Mouse (Mus musculus) frontal cortex, postnatal 25 days (tissue): ENCODE measurements at regions not wholly inside any gene's neighbourhood (a gene's known extent, or its start where the extent isn't known, plus 50 kb on each side); places are given as distances from the start of the nearest gene placed in this dataset.

ENCODE experiments used
- DNase-seq, 2 experiments: peaks; one replicate each; pipeline ENCODE4 v3.0.0; 2022; ENCODE audit warnings: low spot score in 2 of 2

GRCm38 (mm10) chr6:81586441-81587117, 336.9 kb upstream of the Gcfc2 start:
- DNase-seq: no peak

- no peak for DNase-seq
Measured at GRCm38 (mm10) chr6:81589727-81590126, 333.7 kb upstream of the Gcfc2 start.

- DNase-seq: no peak
Measured at GRCm38 (mm10) chr6:81595926-81596325, 327.5 kb upstream of the Gcfc2 start.

DNA sequence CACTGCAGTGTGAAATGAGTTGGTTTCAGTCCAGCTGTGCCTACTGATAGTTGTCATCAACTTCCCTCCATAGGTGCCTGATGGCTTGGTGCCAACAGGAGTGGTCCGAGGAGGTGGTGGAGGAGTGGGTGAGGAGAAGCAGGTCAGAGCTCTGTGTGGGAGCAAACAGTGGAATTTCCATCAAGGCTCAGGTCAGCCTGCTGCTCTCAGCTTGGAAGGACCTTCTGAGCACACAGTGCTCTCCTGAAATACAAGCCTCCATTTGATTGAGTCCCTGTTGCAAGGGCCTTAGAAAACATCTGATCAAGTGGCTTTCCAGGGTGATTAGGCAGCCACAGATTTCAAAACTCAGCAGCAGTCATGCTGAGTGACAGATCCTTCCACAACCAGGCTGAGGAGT, 314.8 kb upstream of the Gcfc2 start:
- no peak for DNase-seq

GRCm38 (mm10) chr6:81611980-81612379, 311.5 kb upstream of the Gcfc2 start:
- DNase-seq: no peak

DNA sequence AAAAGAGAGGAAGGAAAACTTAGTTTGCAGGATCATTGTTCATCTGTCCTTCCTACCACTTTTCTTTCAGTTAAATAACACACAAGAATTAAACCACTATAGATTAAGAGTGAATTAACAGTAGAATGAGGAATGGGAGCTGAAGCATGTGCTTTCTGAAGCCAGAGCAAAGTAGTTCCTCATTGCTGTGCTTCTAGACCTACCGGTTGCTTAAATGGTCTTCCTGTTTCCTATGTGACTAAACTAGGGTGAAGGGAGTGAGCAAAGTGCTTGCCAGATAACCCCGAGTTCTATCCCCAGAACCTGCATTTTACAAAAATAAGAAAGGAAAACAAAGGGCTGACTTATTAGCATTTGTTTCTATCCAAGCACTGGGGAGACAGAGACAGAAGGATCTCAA, 305.5 kb upstream of the Gcfc2 start:
- DNase-seq: no peak

GRCm38 (mm10) chr6:81621028-81621427, 302.4 kb upstream of the Gcfc2 start:
- DNase-seq: no peak

DNA sequence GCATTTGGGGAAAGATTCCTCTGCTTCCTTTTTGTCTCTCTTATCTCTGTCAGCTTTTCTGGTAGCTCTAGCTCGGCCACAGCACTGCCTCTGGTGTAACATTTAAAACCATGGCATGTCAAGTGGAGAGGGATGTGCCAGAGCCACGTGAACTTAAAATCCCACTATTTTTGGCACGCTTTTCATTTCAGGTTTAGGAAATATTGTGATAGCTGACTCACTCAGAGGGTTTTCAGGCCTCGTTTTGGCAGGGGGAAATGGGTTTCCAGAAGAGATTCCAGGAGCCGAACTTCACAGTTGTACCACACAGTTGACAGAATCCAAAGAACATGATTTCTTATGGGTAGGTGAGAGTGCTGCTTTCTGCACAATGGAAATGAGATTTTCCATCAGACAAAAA, 300.8 kb upstream of the Gcfc2 start:
- DNase-seq: peak in 1 of 2 experiments; percentile 16

DNA sequence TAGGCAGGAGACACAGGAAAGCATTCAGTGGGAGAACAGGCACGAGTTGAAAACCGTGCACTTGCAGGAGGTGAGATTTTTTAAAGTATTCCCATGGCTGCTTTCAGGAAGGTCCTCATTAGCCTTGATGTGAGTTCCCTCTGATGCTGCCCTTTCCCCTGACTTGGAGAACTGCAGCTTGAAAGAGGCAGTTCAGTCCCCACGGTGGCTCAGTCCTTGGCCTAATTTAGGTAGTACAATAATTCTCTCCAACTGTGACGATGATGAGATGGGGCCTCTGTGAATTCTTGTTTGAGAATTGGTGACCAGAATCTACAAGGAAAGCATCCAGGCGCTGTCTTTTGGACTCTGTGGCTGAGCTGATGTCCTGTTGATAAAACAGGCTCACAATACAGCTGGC, 298.5 kb upstream of the Gcfc2 start:
- no peak for DNase-seq

DNA sequence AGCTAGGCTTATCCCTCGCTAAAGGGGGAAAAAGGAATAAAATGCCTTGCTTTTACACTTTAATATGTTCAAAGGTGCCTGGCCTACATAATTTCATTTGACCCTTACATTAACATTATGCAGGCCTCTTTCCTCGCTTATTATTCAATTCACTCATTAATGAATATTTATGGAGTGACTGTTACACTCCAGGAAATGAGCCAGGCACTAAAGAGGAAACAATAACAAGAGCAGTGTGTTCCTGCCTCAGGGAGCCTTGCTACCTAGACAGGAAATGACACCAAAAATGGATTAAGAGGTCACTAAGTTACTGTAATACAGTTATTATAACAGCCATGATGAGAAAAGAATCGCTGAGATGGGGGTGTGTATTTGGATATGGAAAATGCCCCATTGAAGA, 289.9 kb upstream of the Gcfc2 start:
- DNase-seq: no peak

DNA sequence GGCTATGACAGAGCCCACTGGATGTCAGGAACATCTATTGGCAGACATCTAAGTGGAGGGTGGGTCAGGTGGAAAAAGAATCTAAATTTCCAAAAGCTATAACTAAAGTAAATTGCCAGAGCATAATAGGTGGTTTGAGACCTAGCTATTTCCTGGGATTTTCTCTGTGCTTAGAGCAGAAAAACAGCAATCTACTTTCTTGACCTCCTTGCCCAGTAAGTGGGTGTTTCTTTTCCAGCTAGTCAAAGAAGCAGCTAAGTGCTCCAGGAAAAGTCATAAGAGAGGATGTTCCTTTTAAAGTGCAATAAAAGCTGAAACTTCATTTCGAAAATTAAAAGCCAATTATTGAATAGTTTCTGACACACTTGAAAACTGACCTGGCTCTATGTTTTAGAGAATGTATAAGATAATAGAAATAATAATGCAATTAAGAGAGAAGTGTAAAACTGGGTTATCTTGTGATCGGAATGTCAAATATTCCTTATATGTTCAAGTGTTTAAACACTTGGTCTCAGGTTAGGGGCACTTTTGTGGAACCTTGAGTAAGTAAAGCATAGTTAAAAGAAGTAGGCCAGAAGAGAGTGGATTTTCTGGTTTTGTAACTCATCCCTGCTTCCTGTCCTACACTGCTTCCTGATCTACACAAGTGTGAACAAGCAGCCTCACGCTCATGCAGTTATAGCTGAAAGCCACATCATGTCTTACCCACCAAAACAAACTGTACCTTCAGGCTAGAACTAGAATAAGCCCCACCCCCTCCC, 275.7 kb upstream of the Gcfc2 start:
- no peak for DNase-seq

- no peak for DNase-seq
Measured at GRCm38 (mm10) chr6:81651856-81652255, 271.6 kb upstream of the Gcfc2 start.

GRCm38 (mm10) chr6:81655205-81655604, 268.3 kb upstream of the Gcfc2 start:
- no peak for DNase-seq

- no peak for DNase-seq
Measured at GRCm38 (mm10) chr6:81660478-81661395, 262.7 kb upstream of the Gcfc2 start.

- no peak for DNase-seq
Measured at GRCm38 (mm10) chr6:81668944-81669343, 254.5 kb upstream of the Gcfc2 start.

- no peak for DNase-seq
Measured at GRCm38 (mm10) chr6:81673316-81673715, 250.2 kb upstream of the Gcfc2 start.

GRCm38 (mm10) chr6:81697284-81697683, 226.2 kb upstream of the Gcfc2 start:
- DNase-seq: no peak

- DNase-seq: no peak
Measured at GRCm38 (mm10) chr6:81698173-81698572, 225.3 kb upstream of the Gcfc2 start.

DNA sequence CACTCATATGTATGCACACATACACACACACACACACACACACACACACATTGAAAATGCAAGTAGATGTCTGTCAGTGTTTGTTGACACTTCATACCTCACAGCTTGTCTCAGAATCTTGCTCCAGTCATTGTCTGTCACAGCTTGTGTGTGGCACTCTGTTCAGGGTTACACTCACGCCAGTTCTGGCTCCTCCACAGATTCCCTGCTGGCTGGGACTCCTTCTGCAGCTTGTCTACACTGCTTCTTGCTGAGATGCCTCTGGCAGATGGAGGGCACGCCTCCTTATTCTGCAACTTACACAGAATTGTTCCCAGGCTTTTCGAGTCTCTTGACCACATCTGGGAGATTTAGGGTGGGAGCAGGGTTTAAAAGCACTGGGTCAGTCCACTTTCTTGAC, 208.6 kb upstream of the Gcfc2 start:
- DNase-seq: peak in 1 of 2 experiments; percentile 14

DNA sequence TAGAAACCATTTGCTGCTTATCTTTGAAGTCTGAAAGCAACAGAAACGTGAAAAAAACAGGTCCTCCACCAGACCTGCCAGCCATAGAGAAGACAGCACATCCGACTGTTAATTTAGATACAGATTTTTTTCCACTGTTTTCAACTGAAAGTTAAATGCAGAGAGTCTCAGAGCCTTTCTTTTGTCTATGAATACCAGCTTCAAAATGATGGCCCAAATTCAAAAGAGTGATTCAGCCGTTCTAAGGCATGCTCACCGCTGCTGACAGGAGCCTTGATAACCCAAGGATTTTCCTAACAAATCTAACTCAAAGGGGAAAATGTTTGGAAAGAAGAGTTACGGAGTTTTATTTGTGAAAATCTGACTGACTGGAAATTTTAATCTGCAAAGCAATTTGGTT, 207.1 kb upstream of the Gcfc2 start:
- no peak for DNase-seq

DNA sequence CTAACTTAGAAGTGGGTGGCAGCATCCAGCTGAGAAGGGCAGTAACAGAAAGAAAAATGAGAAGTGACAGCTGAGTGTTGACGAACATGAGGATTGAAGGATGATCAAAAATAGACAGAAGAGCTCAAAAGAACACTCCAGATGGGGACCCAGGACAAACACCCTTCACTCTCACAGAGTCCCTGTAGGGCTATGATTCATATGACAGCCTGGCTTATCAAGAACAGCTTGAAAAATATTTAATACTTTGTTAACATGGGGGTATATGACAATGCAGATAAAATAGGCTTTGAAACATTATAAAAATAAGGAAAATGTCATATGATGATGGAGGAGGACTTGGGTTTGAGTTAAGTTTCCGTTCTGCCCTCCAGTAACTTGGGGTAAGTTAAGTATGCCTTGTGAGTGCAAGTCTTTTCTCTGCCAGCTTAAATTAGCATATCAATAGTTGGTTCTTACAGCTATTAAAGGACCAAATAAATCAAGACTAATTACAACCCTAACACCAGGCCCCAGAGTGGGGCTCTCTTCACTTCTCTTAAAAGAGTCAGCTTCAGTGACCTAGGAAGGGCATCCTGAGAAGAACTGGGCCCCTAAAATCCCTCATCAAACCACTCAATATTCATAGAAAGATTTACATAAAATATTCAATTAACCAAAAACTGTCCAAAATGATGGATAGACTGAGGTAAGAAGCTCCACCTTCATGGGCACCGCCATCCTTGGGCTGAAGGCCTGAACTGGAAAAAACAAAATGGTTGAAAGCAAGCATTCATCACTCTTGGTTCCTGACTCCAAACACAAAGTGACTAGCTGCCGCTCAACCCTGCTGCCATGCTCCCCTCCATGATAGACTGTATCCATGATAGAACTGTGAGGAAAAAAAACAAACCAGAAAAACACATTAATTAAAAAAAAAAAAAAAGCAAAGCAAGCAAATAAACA, 198.6 kb upstream of the Gcfc2 start:
- DNase-seq: no peak
